9 mouse cellular contexts compared by ENCODE assay signal in genomic region chr6:38910828-38911559, GRCm38 (mm10). TPM values are rescaled to one million over a fixed set of nuclear protein-coding genes. Genes with fewer than 3 reads are reported as not detected.
DNase-seq lines count a peak whose midpoint lies in the region; ATAC-seq and TF ChIP-seq lines count a peak whose summit lies in the region.
"Had no signal": no experiment of that assay in that cellular context is flagged by ENCODE, and none has a peak within 500 bp of the region (broad histone marks: within the 10 kb centered on the region; RNA-seq: fewer than 3 reads in every experiment).

No protein-coding gene starts in this region.

- H3K9ac ChIP-seq in neural tube, embryonic 12.5 days, result no peak overlapping the region

- peak; percentile 94 for TF ChIP-seq CTCF in kidney, adult 2 months (conservative IDR thresholded peaks at IDR 0.05; ENCODE audit: insufficient read depth, insufficient read length, low read depth, low read length)

- no peaks in the 10 kb centered on the region for H3K27me3 ChIP-seq in kidney, adult 2 months (replicated peaks; ENCODE audit: control insufficient read depth, insufficient read depth, low read length)
- no peaks in the 10 kb centered on the region for H3K27me3 ChIP-seq in neural tube, embryonic 12.5 days (replicated peaks)

- H3K36me3 ChIP-seq in kidney, adult 2 months (ENCODE audit: control insufficient read depth, insufficient read depth, low read length), result no peaks in the 10 kb centered on the region
- H3K36me3 ChIP-seq in neural tube, embryonic 12.5 days, result no peaks in the 10 kb centered on the region

- no peaks in the 10 kb centered on the region for H3K9me3 ChIP-seq in neural tube, embryonic 12.5 days

- no peak overlapping the region for H3K4me3 ChIP-seq in kidney, adult 2 months (ENCODE audit: insufficient read depth, low read depth, low read length)
- no peak overlapping the region for H3K4me3 ChIP-seq in neural tube, embryonic 12.5 days

- no peaks in the 10 kb centered on the region for H3K4me1 ChIP-seq in kidney, adult 2 months (ENCODE audit: control insufficient read depth, insufficient read depth, low read length)
- no peaks in the 10 kb centered on the region for H3K4me1 ChIP-seq in neural tube, embryonic 12.5 days

- WGBS in kidney, adult 2 months, result 68% methylated on average over 3 of the region's 3 CpGs
- WGBS in neural tube, embryonic 12.5 days, result 70% methylated on average over 3 of the region's 3 CpGs

- no peak overlapping the region for H3K4me2 ChIP-seq in neural tube, embryonic 12.5 days (replicated peaks)

- ATAC-seq in neural tube, embryonic 12.5 days (ENCODE audit: low FRiP score, low read depth), result 0 out of 2 replicates have a peak, but pooled peaks have one; percentile 44

- no peak overlapping the region for H3K27ac ChIP-seq in kidney, adult 2 months (ENCODE audit: insufficient read depth, low read depth, low read length)
- H3K27ac ChIP-seq in neural tube, embryonic 12.5 days, result no peak overlapping the region
- H3K27ac ChIP-seq: macrophage had no signal

- DNase-seq in CD4-positive helper T cell, adult 2 months (ENCODE audit: low read depth, low spot score), result peak; percentile 72
- DNase-seq in NIH3T3 (ENCODE audit: low read depth) (peak; percentile 87), liver (peak; percentile 90)
- DNase-seq in cerebellum, adult 9-11 months, result peak; percentile 61
- peak; percentile 31 to 40 for DNase-seq in gastrocnemius, postnatal 4 days (ENCODE audit: low spot score in 2 of 2)
- peak; percentile 85 for DNase-seq in kidney, adult 2 months
- peak; percentile 47 to 51 for DNase-seq in thymus, postnatal 36 days

- TF ChIP-seq POLR2A in kidney, adult 2 months (IDR thresholded peaks at IDR 0.05; ENCODE audit: low read depth, low read length), result no peak

RNA-seq across cellular contexts. Expression of gene Hipk2, which starts 35.0 kb away (rescaled TPM):
- 10 to 100 TPM; 37.0 to 37.7 TPM for total RNA-seq in gastrocnemius, postnatal 4 days (2021)
- polyA plus RNA-seq in kidney, adult 2 months (2012; rRNA removed), result 46.4 and 50.8 TPM in 2 replicates
- polyA plus RNA-seq in neural tube, embryonic 12.5 days (2016; fragmentation: Nextera tagmentation; extraction: Ambion mirVana), result 32.7 and 38.8 TPM in 2 replicates

RNA-seq across cellular contexts. Expression of gene Tbxas1, which starts 35.8 kb away (rescaled TPM):
- 1 to 10 TPM; 2.4 to 3.3 TPM for total RNA-seq in gastrocnemius, postnatal 4 days (2021)
- polyA plus RNA-seq in kidney, adult 2 months (2012; rRNA removed), result 19.5 and 21.5 TPM in 2 replicates
- 2.0 and 2.3 TPM in 2 replicates for polyA plus RNA-seq in neural tube, embryonic 12.5 days (2016; fragmentation: Nextera tagmentation; extraction: Ambion mirVana)

Comparison
In these comparisons a context has a peak if more than half of its experiments do, and no peak if none do; other contexts are left out.
1. DNase-seq: peak in every context shown above with its lines; median percentile 90 in liver; 87 in NIH3T3; 85 in kidney, adult 2 months; 72 in CD4-positive helper T cell, adult 2 months; 61 in cerebellum, adult 9-11 months; 49 in thymus, postnatal 36 days; 36 in gastrocnemius, postnatal 4 days.